Mouse (Mus musculus): ENCODE measurements around the gene Schip1. TPM values are rescaled to one million over a fixed set of nuclear protein-coding genes. Genes with fewer than 3 reads are reported as not detected.
A peak's percentile ranks its signal among the peaks of the same experiment; 100 is the strongest.

Schip1 gene
- polyA plus RNA-seq, 1 experiment from 2014 or later, result 108 TPM

DNA sequence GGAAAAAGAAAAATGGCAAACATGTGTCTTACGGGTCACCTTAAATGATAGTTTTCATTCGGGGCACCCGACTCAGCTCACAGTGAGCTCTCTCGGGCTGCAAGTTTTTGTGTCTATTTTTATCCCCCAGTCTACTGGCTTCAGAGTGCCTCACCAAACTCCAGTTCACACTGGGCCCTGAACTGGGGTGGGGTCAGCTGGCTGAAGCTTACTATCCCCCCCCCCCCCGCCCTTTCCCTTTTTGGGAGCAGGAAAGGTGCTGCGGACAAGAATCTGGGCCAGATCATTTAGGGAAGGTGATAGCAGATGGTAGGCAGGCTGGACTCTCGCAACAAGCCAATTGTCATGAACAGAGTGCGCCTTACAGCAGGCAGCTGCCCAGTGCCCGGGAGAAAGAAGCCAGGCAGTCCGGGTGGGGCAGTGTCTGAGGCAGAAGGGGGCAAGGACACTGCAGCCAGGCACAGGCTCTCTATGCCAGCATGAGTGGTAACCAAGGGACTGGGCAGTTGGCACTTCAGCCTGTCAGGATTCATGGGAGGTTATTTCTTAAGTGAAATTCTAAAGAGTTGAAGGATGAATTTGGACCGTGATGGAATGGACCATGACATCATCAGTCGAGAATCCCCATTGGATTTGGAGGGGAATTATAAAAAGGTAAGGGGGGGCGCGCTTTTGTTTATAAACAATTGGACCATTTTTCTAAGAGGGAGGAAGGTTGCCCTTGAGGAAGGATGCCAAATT, 519.3 kb downstream of the Schip1 start:
- ATAC-seq (ENCODE audit: low FRiP score, low read depth), result 0 out of 2 replicates have a peak, but pooled peaks have one; percentile 28
- Histone ChIP-seq H3K4me3 (0 out of 2 replicates have a peak overlapping the region, but pooled peaks have one; percentile 9), H3K4me1 (peaks cover 58% of the 10 kb centered on the region), H3K9ac (replicated peaks) (peak overlapping the region; percentile 34; the same call in 1 of the 2 replicates), H3K36me3 (no peaks in the 10 kb centered on the region), H3K27ac (replicated peaks) (peak overlapping the region; percentile 81), H3K9me3 (no peaks in the 10 kb centered on the region), H3K4me2 (replicated peaks) (peak overlapping the region; percentile 33), H3K27me3 (no peaks in the 10 kb centered on the region)
- 34% methylated on average over 14 of the region's 14 CpGs for WGBS

GRCm38 (mm10) chr3:68585213-68585612, 520.6 kb downstream of the Schip1 start:
- Histone ChIP-seq H3K4me1 (peaks cover 63% of the 10 kb centered on the region), H3K9ac (replicated peaks) (no peak overlapping the region), H3K36me3 (no peaks in the 10 kb centered on the region), H3K27ac (replicated peaks) (0 out of 2 replicates have a peak overlapping the region, but pooled peaks have one; percentile 39), H3K4me3 (no peak overlapping the region), H3K9me3 (no peaks in the 10 kb centered on the region), H3K4me2 (replicated peaks) (no peak overlapping the region), H3K27me3 (no peaks in the 10 kb centered on the region)
- ATAC-seq (ENCODE audit: low FRiP score, low read depth), result no peak
- WGBS, result 65% methylated on average over 4 of the region's 4 CpGs

DNA sequence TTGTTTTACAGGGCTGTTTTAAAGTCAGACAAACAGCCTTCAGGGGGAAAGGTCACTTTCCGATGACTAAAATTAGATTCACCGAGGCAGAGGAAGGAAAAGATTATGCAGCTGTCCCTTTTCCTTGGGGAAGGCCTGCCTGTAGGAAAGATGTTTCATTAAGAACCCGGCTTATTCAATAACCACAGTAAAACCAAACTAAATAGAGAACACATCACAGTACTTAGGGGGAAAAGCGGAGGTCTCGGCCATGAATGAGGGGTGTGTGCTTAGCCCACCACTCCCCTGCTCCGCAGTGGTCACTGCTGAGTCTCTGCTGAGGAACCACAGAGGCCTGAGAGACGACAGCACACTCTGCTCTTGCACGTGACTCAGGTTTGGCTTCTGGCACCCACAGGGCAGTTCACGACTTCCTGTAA, 522.1 kb downstream of the Schip1 start:
- Histone ChIP-seq H3K4me1 (peaks cover 68% of the 10 kb centered on the region), H3K9me3 (no peaks in the 10 kb centered on the region), H3K4me2 (replicated peaks) (peak overlapping the region; percentile 9; the same call in 1 of the 2 replicates), H3K4me3 (no peak overlapping the region), H3K27ac (replicated peaks) (peak overlapping the region; percentile 84), H3K27me3 (no peaks in the 10 kb centered on the region), H3K9ac (replicated peaks) (no peak overlapping the region), H3K36me3 (no peaks in the 10 kb centered on the region)
- 30% methylated on average over 9 of the region's 9 CpGs for WGBS
- peak; percentile 19 for ATAC-seq (ENCODE audit: low FRiP score, low read depth)

- Histone ChIP-seq H3K4me1 (peaks cover 60% of the 10 kb centered on the region), H3K27me3 (no peaks in the 10 kb centered on the region), H3K36me3 (no peaks in the 10 kb centered on the region), H3K4me2 (replicated peaks) (no peak overlapping the region), H3K9me3 (no peaks in the 10 kb centered on the region), H3K9ac (replicated peaks) (no peak overlapping the region), H3K27ac (replicated peaks) (peak overlapping the region; percentile 84), H3K4me3 (no peak overlapping the region)
- WGBS, result 25% methylated on average over 10 of the region's 10 CpGs
- peak; percentile 73 for ATAC-seq (ENCODE audit: low FRiP score, low read depth)
Measured at GRCm38 (mm10) chr3:68587567-68588245, 523.1 kb downstream of the Schip1 start.

DNA sequence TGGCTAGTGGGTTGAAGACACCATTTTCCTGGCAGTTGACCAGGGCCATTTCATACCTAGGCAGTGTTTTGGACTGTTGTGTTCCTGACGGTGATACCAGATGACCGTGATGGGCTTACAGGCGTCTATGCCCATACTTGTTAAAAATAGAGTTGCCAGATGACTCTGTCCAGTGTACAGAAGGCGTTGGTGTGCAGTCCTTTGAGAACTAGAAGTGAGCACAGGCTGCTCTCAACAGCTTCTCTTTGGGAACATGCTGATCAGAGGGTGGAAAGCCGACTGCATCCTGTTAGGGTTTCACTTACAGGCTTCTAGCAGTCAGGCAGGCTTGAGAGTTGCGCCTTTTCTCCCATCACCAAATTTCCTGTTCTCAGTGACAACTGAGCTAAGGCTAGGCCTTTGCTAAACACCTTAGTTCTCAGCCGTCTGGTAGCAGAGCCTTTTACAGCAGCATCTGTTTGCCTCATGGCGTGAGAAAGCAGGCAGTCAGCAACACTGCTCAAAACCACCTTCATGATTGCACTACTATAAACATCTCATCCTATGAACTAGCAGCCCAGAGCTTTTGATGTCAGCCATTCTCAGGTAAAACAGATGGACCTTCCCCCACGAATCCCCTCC, 524.7 kb downstream of the Schip1 start:
- Histone ChIP-seq H3K27me3 (no peaks in the 10 kb centered on the region), H3K4me2 (replicated peaks) (no peak overlapping the region), H3K9ac (replicated peaks) (no peak overlapping the region), H3K4me1 (peaks cover 49% of the 10 kb centered on the region), H3K27ac (replicated peaks) (no peak overlapping the region), H3K9me3 (no peaks in the 10 kb centered on the region), H3K4me3 (no peak overlapping the region), H3K36me3 (no peaks in the 10 kb centered on the region)
- no peak for ATAC-seq (ENCODE audit: low FRiP score, low read depth)
- 87% methylated on average over 9 of the region's 9 CpGs for WGBS

- no peak overlapping the region for H3K4me2 ChIP-seq (replicated peaks)
- no peaks in the 10 kb centered on the region for H3K36me3 ChIP-seq
- ATAC-seq (ENCODE audit: low FRiP score, low read depth), result 0 out of 2 replicates have a peak, but pooled peaks have one; percentile 14
- H3K4me1 ChIP-seq, result peaks cover 42% of the 10 kb centered on the region
- no peak overlapping the region; the same call in 1 of the 2 replicates for H3K27ac ChIP-seq (replicated peaks)
- H3K27me3 ChIP-seq, result no peaks in the 10 kb centered on the region
- H3K4me3 ChIP-seq, result no peak overlapping the region
- 54% methylated on average over 8 of the region's 8 CpGs for WGBS
- no peaks in the 10 kb centered on the region for H3K9me3 ChIP-seq
- no peak overlapping the region for H3K9ac ChIP-seq (replicated peaks)
Measured at GRCm38 (mm10) chr3:68590436-68590835, 525.8 kb downstream of the Schip1 start.

DNA sequence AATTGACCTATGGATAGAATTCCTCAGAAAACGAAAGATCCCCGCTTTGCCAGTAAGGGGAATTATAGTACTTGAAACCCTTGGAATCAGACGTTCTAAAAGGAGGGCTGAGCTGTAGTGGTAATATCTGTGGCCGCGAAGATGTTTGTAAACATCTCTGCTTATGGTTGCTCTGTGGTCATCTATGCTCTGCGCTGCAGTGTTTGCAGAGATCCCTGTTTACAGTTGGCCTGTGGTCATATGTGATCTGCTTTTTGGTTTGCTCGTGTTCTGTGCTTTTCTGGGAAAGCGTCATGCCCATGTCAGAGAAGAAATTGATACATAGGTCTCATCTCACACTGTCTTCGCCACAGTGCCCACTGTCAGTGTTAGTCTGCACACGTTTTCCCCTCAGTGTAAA, 528.0 kb downstream of the Schip1 start:
- Histone ChIP-seq H3K4me1 (peaks cover 26% of the 10 kb centered on the region), H3K4me3 (no peak overlapping the region), H3K9ac (replicated peaks) (no peak overlapping the region), H3K4me2 (replicated peaks) (no peak overlapping the region), H3K27me3 (no peaks in the 10 kb centered on the region), H3K27ac (replicated peaks) (no peak overlapping the region), H3K36me3 (no peaks in the 10 kb centered on the region), H3K9me3 (no peaks in the 10 kb centered on the region)
- no peak for ATAC-seq (ENCODE audit: low FRiP score, low read depth)
- 78% methylated on average over 10 of the region's 10 CpGs for WGBS

DNA sequence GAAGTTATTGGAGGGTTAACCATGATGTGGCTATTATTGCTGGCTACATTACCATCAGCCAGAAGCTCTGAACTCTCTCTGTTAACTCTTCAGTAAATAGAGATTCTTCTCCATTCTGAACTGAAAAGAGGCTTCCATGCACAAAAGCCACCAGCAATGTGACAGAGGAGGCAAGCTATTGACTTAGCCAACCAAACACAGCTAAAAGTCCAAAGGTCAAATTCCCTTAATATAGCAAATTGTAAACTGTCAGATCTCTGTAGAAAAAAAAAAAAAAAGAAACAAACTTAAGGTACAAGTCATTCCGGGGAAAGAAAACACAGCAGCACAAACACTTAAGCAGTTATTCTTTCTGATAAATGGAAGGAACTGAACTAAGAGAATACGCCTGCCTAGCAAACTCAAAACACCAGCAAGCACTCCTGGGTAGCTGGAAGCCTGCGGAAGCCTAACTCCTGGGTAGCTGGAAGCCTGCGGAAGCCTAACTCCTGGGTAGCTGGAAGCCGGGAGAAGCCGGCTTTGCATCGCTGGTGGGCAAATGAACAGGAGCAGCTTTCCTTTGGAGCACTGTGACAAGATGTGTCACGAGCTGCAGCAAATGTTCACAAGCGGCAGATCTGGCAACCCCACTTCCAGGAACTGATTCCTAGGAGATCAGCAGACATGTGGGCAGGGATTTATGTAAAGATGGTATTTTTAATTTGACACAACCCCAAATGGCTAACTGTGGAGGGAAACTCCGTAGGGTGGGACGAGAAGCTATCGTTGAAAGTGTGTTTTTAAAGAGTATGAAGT, 528.7 kb downstream of the Schip1 start:
- 56% methylated on average over 12 of the region's 12 CpGs for WGBS
- no peak overlapping the region for H3K4me3 ChIP-seq
- no peak overlapping the region for H3K9ac ChIP-seq (replicated peaks)
- H3K4me2 ChIP-seq (replicated peaks), result no peak overlapping the region
- H3K9me3 ChIP-seq, result no peaks in the 10 kb centered on the region
- no peak for ATAC-seq (ENCODE audit: low FRiP score, low read depth)
- peaks cover 19% of the 10 kb centered on the region; the same call in 1 of the 2 replicates for H3K4me1 ChIP-seq
- no peaks in the 10 kb centered on the region for H3K36me3 ChIP-seq
- H3K27me3 ChIP-seq, result no peaks in the 10 kb centered on the region
- no peak overlapping the region for H3K27ac ChIP-seq (replicated peaks)

- no peak for ATAC-seq (ENCODE audit: low FRiP score, low read depth)
- Histone ChIP-seq H3K36me3 (no peaks in the 10 kb centered on the region), H3K4me1 (peaks cover 12% of the 10 kb centered on the region; the same call in 1 of the 2 replicates), H3K4me3 (no peak overlapping the region), H3K9ac (replicated peaks) (no peak overlapping the region), H3K4me2 (replicated peaks) (no peak overlapping the region), H3K27ac (replicated peaks) (no peak overlapping the region; the same call in 1 of the 2 replicates), H3K9me3 (no peaks in the 10 kb centered on the region), H3K27me3 (no peaks in the 10 kb centered on the region)
- WGBS, result 75% methylated on average over 10 of the region's 10 CpGs
Measured at GRCm38 (mm10) chr3:68595316-68595925, 530.8 kb downstream of the Schip1 start.

DNA sequence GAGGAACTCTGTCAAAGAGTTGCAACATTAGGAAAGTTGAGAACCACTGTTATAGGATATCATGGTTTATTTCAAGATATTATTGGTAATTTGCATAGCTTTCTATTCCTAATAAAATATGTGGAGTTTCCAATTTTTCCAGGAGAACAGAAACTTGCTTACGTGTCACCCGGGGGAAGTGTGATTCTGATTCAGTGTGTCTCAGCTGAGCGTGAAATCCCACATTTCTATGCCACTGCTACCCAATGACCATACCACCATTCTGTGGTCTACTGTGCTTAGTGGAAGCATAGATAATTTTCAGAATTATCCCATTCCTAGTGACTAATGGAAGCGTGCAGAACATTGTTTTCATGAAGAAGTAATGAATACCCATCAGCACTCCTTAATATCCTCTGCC, 532.3 kb downstream of the Schip1 start:
- H3K4me2 ChIP-seq (replicated peaks), result no peak overlapping the region
- no peak overlapping the region for H3K9ac ChIP-seq (replicated peaks)
- no peak overlapping the region for H3K4me3 ChIP-seq
- H3K9me3 ChIP-seq, result no peaks in the 10 kb centered on the region
- peaks cover 10% of the 10 kb centered on the region; the same call in 1 of the 2 replicates for H3K4me1 ChIP-seq
- H3K27me3 ChIP-seq, result no peaks in the 10 kb centered on the region
- H3K36me3 ChIP-seq, result no peaks in the 10 kb centered on the region
- no peak for ATAC-seq (ENCODE audit: low FRiP score, low read depth)
- no peak overlapping the region for H3K27ac ChIP-seq (replicated peaks)
- 91% methylated on average over 4 of the region's 4 CpGs for WGBS

- no peaks in the 10 kb centered on the region for H3K27me3 ChIP-seq
- WGBS, result 82% methylated on average over 9 of the region's 9 CpGs
- no peak overlapping the region for H3K27ac ChIP-seq (replicated peaks)
- ATAC-seq (ENCODE audit: low FRiP score, low read depth), result no peak
- no peak overlapping the region for H3K4me2 ChIP-seq (replicated peaks)
- no peak overlapping the region for H3K9ac ChIP-seq (replicated peaks)
- H3K4me3 ChIP-seq, result no peak overlapping the region
- H3K9me3 ChIP-seq, result no peaks in the 10 kb centered on the region
- 0 out of 2 replicates have a peak, but pooled peaks cover 4% of the 10 kb centered on the region for H3K36me3 ChIP-seq
- peaks cover 27% of the 10 kb centered on the region for H3K4me1 ChIP-seq
Measured at GRCm38 (mm10) chr3:68602891-68603290, 538.3 kb downstream of the Schip1 start.
